Mouse (Mus musculus) T-helper 17 cell (primary cell): Measurements from ENCODE around the gene Rbbp5.

ENCODE experiments used
- in situ Hi-C, 2 experiments: fragments of 300-600 bp; cut with MboI, MseI; formaldehyde crosslinking; loops; 1 replicate in 1 of 2; 2 replicates in 1 of 2; pipeline ENCODE4 v1.15.1; 2025; ENCODE audit warnings: high pct_unique_total_duplicates in 2 of 2

Gene Rbbp5

GRCm38 (mm10) chr1:132483759-132484158 lies 6.6 kb downstream of the Rbbp5 start:
- in situ Hi-C loops, result no loop called here

- in situ Hi-C loops, result no loop called here
Measured at GRCm38 (mm10) chr1:132500535-132500934, 23.4 kb downstream of the Rbbp5 start.

GRCm38 (mm10) chr1:132505155-132505554 lies 28.0 kb downstream of the Rbbp5 start:
- in situ Hi-C loops, result no loop called here

GRCm38 (mm10) chr1:132506058-132506457 lies 28.9 kb downstream of the Rbbp5 start, which contains the start of gene Tmem81:
TSS of gene Tmem81 (plus strand) at chr1:132506230.
- in situ Hi-C loops, result no loop called here

- in situ Hi-C loops, result no loop called here
Measured at GRCm38 (mm10) chr1:132506656-132507055, 29.5 kb downstream of the Rbbp5 start.

GRCm38 (mm10) chr1:132509771-132510170 lies 32.6 kb downstream of the Rbbp5 start:
- in situ Hi-C loops, result no loop called here

- in situ Hi-C loops, result no loop called here
Measured at GRCm38 (mm10) chr1:132511521-132511920, 34.4 kb downstream of the Rbbp5 start.

- in situ Hi-C loops, result no loop called here
Measured at GRCm38 (mm10) chr1:132512106-132512505, 34.9 kb downstream of the Rbbp5 start.

GRCm38 (mm10) chr1:132515339-132515738 lies 38.2 kb downstream of the Rbbp5 start:
- in situ Hi-C loops, result no loop called here

- in situ Hi-C loops, result no loop called here
Measured at GRCm38 (mm10) chr1:132516776-132517175, 39.6 kb downstream of the Rbbp5 start.

- in situ Hi-C loops, result no loop called here
Measured at GRCm38 (mm10) chr1:132518621-132519020, 41.5 kb downstream of the Rbbp5 start.

- in situ Hi-C loops, result no loop called here
Measured at GRCm38 (mm10) chr1:132519734-132520133, 42.6 kb downstream of the Rbbp5 start.

- in situ Hi-C loops, result no loop called here
Measured at GRCm38 (mm10) chr1:132520764-132521163, 43.6 kb downstream of the Rbbp5 start.

GRCm38 (mm10) chr1:132523048-132523447 lies 45.9 kb downstream of the Rbbp5 start:
- in situ Hi-C loops, result no loop called here

- in situ Hi-C loops, result no loop called here
Measured at GRCm38 (mm10) chr1:132523920-132524319, 46.8 kb downstream of the Rbbp5 start.

GRCm38 (mm10) chr1:132525832-132526231 lies 48.7 kb downstream of the Rbbp5 start:
- in situ Hi-C loops, result loop anchor here in 1 of 2 experiments (5.0 kb wide), 1 partner anchor 66 kb away; no protein-coding TSS in a partner anchor

- in situ Hi-C loops, result loop anchor here in 1 of 2 experiments (5.0 kb wide), 1 partner anchor 64 kb away; no protein-coding TSS in a partner anchor
Measured at GRCm38 (mm10) chr1:132528071-132528470, 50.9 kb downstream of the Rbbp5 start.

GRCm38 (mm10) chr1:132528647-132529334 lies 51.6 kb downstream of the Rbbp5 start:
- in situ Hi-C loops, result loop anchor here in 1 of 2 experiments (5.0 kb wide), 1 partner anchor 64 kb away; no protein-coding TSS in a partner anchor

GRCm38 (mm10) chr1:132530631-132531191 lies 53.5 kb downstream of the Rbbp5 start:
- in situ Hi-C loops, result no loop called here

- in situ Hi-C loops, result no loop called here
Measured at GRCm38 (mm10) chr1:132532521-132532920, 55.4 kb downstream of the Rbbp5 start.

- in situ Hi-C loops, result no loop called here
Measured at GRCm38 (mm10) chr1:132533840-132534239, 56.7 kb downstream of the Rbbp5 start.

- in situ Hi-C loops, result no loop called here
Measured at GRCm38 (mm10) chr1:132535541-132535940, 58.4 kb downstream of the Rbbp5 start.

- in situ Hi-C loops, result no loop called here
Measured at GRCm38 (mm10) chr1:132536416-132536815, 59.3 kb downstream of the Rbbp5 start.
